Mouse (Mus musculus): ENCODE measurements at regions not wholly inside any gene's neighbourhood (a gene's known extent, or its start where the extent isn't known, plus 50 kb on each side); places are given as distances from the start of the nearest gene placed in this dataset.

DNA sequence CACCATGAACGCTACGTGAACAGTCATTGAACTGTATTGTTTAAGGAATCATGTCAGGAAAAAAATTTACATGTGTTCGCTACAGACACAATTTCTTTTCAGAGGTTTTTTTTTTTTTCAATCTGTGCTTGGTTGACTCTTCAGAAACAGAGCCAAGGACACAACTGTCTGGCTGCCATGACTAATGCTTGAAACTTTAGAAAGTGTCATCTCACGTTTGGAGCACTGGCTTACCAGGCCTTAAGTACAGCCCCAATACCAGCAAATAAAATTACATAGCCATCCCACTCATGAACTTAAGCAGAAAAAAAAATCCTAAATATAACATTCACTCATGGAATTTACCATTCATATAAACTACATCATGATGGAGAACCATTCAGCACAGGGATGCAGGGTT is 115.1 kb upstream of the Syt13 start:
- DNase-seq (ENCODE audit: low spot score), result no peak
- Histone ChIP-seq H3K36me3 (replicated peaks; ENCODE audit: control insufficient read depth, insufficient read depth) (no peaks in the 10 kb centered on the region), H3K27me3 (ENCODE audit: control insufficient read depth, insufficient read depth, low read length) (no peaks in the 10 kb centered on the region), H3K9ac (no peak overlapping the region), H3K27ac (no peak overlapping the region), H3K4me3 (replicated peaks; ENCODE audit: low read length) (no peak overlapping the region), H3K4me2 (replicated peaks) (no peak overlapping the region), H3K4me1 (replicated peaks; ENCODE audit: control insufficient read depth, insufficient read depth, low read length) (no peaks in the 10 kb centered on the region), H3K9me3 (ENCODE audit: control insufficient read depth, low read length) (no peaks in the 10 kb centered on the region)
- WGBS, result 83% methylated on average over 4 of the region's 4 CpGs
- no peak for ATAC-seq (ENCODE audit: low FRiP score)

DNA sequence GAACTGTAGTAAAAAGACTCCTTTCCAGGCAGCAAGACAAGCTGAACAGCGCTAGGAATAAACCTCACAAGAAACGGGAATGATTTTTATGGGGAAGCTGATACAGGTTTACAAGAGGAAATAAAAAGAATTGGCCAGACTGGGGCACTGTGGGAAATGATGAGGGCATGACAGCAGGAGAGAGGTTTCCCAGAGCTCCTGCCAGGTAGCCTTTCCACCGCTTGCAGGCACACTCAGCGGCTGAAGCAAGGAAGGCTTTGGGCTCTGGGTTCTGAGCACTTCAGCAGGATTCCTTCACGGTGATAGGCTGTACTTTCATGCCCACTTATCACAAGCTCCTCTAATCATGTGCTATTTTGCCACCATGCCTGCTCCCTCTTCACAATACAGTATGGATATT is 114.2 kb upstream of the Syt13 start:
- no peak for ATAC-seq (ENCODE audit: low FRiP score)

GRCm38 (mm10) chr2:92804916-92805315 is 110.0 kb upstream of the Syt13 start:
- WGBS, result 93% methylated on average over 1 of the region's 1 CpGs
- H3K4me2 ChIP-seq (replicated peaks), result no peak overlapping the region
- no peaks in the 10 kb centered on the region for H3K27me3 ChIP-seq (ENCODE audit: control insufficient read depth, insufficient read depth, low read length)
- ATAC-seq (ENCODE audit: low FRiP score) (no peak), DNase-seq (ENCODE audit: low spot score) (no peak)
- peaks cover 33% of the 10 kb centered on the region for H3K4me1 ChIP-seq (replicated peaks; ENCODE audit: control insufficient read depth, insufficient read depth, low read length)
- H3K9me3 ChIP-seq (ENCODE audit: control insufficient read depth, low read length), result no peaks in the 10 kb centered on the region
- H3K9ac ChIP-seq, result no peak overlapping the region
- H3K36me3 ChIP-seq (replicated peaks; ENCODE audit: control insufficient read depth, insufficient read depth), result no peaks in the 10 kb centered on the region
- H3K27ac ChIP-seq, result no peak overlapping the region
- H3K4me3 ChIP-seq (replicated peaks; ENCODE audit: low read length), result no peak overlapping the region

More for the DNA sequence above, 114.2 kb upstream of the Syt13 start:
- Histone ChIP-seq H3K4me3 (replicated peaks; ENCODE audit: low read length) (no peak overlapping the region), H3K4me2 (replicated peaks) (no peak overlapping the region), H3K9me3 (ENCODE audit: control insufficient read depth, low read length) (no peaks in the 10 kb centered on the region), H3K36me3 (replicated peaks; ENCODE audit: control insufficient read depth, insufficient read depth) (no peaks in the 10 kb centered on the region), H3K27me3 (ENCODE audit: control insufficient read depth, insufficient read depth, low read length) (no peaks in the 10 kb centered on the region), H3K9ac (no peak overlapping the region), H3K4me1 (replicated peaks; ENCODE audit: control insufficient read depth, insufficient read depth, low read length) (0 out of 2 replicates have a peak, but pooled peaks cover 3% of the 10 kb centered on the region), H3K27ac (no peak overlapping the region)
- DNase-seq (ENCODE audit: low spot score), result no peak
- 74% methylated on average over 5 of the region's 5 CpGs for WGBS

- no peak for ATAC-seq (ENCODE audit: low FRiP score)
- 32% methylated on average over 4 of the region's 4 CpGs for WGBS
- H3K4me3 ChIP-seq (replicated peaks; ENCODE audit: low read length), result no peak overlapping the region
- H3K27ac ChIP-seq, result peak overlapping the region; percentile 82
- no peaks in the 10 kb centered on the region for H3K36me3 ChIP-seq (replicated peaks; ENCODE audit: control insufficient read depth, insufficient read depth)
- no peak overlapping the region for H3K4me2 ChIP-seq (replicated peaks)
- no peak for DNase-seq (ENCODE audit: low spot score)
- no peak overlapping the region for H3K9ac ChIP-seq
- no peaks in the 10 kb centered on the region for H3K27me3 ChIP-seq (ENCODE audit: control insufficient read depth, insufficient read depth, low read length)
- peaks cover 33% of the 10 kb centered on the region for H3K4me1 ChIP-seq (replicated peaks; ENCODE audit: control insufficient read depth, insufficient read depth, low read length)
- no peaks in the 10 kb centered on the region for H3K9me3 ChIP-seq (ENCODE audit: control insufficient read depth, low read length)
Observed at GRCm38 (mm10) chr2:92805761-92806160, 109.1 kb upstream of the Syt13 start.

GRCm38 (mm10) chr2:92806481-92807195 is 108.3 kb upstream of the Syt13 start:
- Histone ChIP-seq H3K27me3 (ENCODE audit: control insufficient read depth, insufficient read depth, low read length) (no peaks in the 10 kb centered on the region), H3K4me1 (replicated peaks; ENCODE audit: control insufficient read depth, insufficient read depth, low read length) (peaks cover 33% of the 10 kb centered on the region), H3K4me3 (replicated peaks; ENCODE audit: low read length) (no peak overlapping the region), H3K27ac (peak overlapping the region; percentile 82), H3K9me3 (ENCODE audit: control insufficient read depth, low read length) (no peaks in the 10 kb centered on the region), H3K4me2 (replicated peaks) (no peak overlapping the region), H3K36me3 (replicated peaks; ENCODE audit: control insufficient read depth, insufficient read depth) (no peaks in the 10 kb centered on the region), H3K9ac (peak overlapping the region; percentile 14; the same call in 1 of the 2 replicates)
- ATAC-seq (ENCODE audit: low FRiP score) (no peak; the same call in 1 of the 2 replicates), DNase-seq (ENCODE audit: low spot score) (no peak)
- WGBS, result 23% methylated on average over 5 of the region's 7 CpGs

GRCm38 (mm10) chr2:92807404-92807803 is 107.5 kb upstream of the Syt13 start:
- ATAC-seq (ENCODE audit: low FRiP score) (no peak), DNase-seq (ENCODE audit: low spot score) (no peak)
- Histone ChIP-seq H3K27me3 (ENCODE audit: control insufficient read depth, insufficient read depth, low read length) (no peaks in the 10 kb centered on the region), H3K27ac (peak overlapping the region; percentile 62), H3K4me3 (replicated peaks; ENCODE audit: low read length) (no peak overlapping the region), H3K4me2 (replicated peaks) (no peak overlapping the region), H3K9me3 (ENCODE audit: control insufficient read depth, low read length) (no peaks in the 10 kb centered on the region), H3K4me1 (replicated peaks; ENCODE audit: control insufficient read depth, insufficient read depth, low read length) (peaks cover 33% of the 10 kb centered on the region), H3K36me3 (replicated peaks; ENCODE audit: control insufficient read depth, insufficient read depth) (no peaks in the 10 kb centered on the region), H3K9ac (no peak overlapping the region)
- 5% methylated on average over 8 of the region's 8 CpGs for WGBS

GRCm38 (mm10) chr2:92808121-92808520 is 106.8 kb upstream of the Syt13 start:
- WGBS, result 77% methylated on average over 4 of the region's 4 CpGs
- H3K27ac ChIP-seq, result no peak overlapping the region
- H3K4me2 ChIP-seq (replicated peaks), result no peak overlapping the region
- no peak overlapping the region for H3K9ac ChIP-seq
- H3K4me3 ChIP-seq (replicated peaks; ENCODE audit: low read length), result no peak overlapping the region
- H3K9me3 ChIP-seq (ENCODE audit: control insufficient read depth, low read length), result no peaks in the 10 kb centered on the region
- H3K4me1 ChIP-seq (replicated peaks; ENCODE audit: control insufficient read depth, insufficient read depth, low read length), result peaks cover 35% of the 10 kb centered on the region
- ATAC-seq (ENCODE audit: low FRiP score), result no peak
- H3K36me3 ChIP-seq (replicated peaks; ENCODE audit: control insufficient read depth, insufficient read depth), result no peaks in the 10 kb centered on the region
- no peak for DNase-seq (ENCODE audit: low spot score)
- H3K27me3 ChIP-seq (ENCODE audit: control insufficient read depth, insufficient read depth, low read length), result no peaks in the 10 kb centered on the region

GRCm38 (mm10) chr2:92809226-92809625 is 105.7 kb upstream of the Syt13 start:
- H3K9me3 ChIP-seq (ENCODE audit: control insufficient read depth, low read length), result no peaks in the 10 kb centered on the region
- DNase-seq (ENCODE audit: low spot score) (no peak), ATAC-seq (ENCODE audit: low FRiP score) (no peak)
- no peak overlapping the region for H3K4me2 ChIP-seq (replicated peaks)
- peaks cover 40% of the 10 kb centered on the region for H3K4me1 ChIP-seq (replicated peaks; ENCODE audit: control insufficient read depth, insufficient read depth, low read length)
- no peak overlapping the region for H3K9ac ChIP-seq
- 13% methylated on average over 3 of the region's 3 CpGs for WGBS
- no peaks in the 10 kb centered on the region for H3K27me3 ChIP-seq (ENCODE audit: control insufficient read depth, insufficient read depth, low read length)
- no peak overlapping the region for H3K4me3 ChIP-seq (replicated peaks; ENCODE audit: low read length)
- no peak overlapping the region for H3K27ac ChIP-seq
- H3K36me3 ChIP-seq (replicated peaks; ENCODE audit: control insufficient read depth, insufficient read depth), result no peaks in the 10 kb centered on the region

DNA sequence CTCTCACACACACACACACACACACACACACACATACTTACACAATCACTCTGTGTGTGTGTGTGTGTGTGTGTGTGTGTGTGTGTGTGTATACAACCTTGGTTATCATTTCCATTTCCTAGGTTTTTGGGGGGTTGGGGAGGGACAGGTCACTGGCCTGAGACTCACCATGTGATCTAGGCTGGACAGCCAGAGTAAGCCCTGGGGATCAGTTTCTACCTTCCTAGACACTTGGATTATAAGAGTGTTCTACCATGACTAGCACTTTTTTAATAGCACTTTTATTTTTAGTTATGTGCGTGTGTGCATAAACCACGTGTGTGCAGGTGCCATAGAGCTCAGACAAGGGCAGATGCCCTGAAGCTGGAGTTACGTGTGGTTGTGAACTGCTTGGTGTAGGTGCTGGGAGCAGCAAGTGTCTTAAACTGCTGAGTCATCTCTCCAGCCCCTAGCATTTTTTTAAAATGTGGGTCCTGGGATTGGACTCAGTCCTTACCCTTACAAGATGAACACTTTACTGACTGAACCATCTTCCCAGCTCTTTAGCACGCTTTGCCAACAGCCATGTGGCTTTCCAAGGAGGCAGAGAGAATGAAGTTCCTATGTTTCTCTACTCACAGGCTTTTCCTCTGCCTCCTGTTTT is 105.1 kb upstream of the Syt13 start:
- Histone ChIP-seq H3K9me3 (ENCODE audit: control insufficient read depth, low read length) (no peaks in the 10 kb centered on the region), H3K27me3 (ENCODE audit: control insufficient read depth, insufficient read depth, low read length) (no peaks in the 10 kb centered on the region), H3K4me3 (replicated peaks; ENCODE audit: low read length) (no peak overlapping the region), H3K4me2 (replicated peaks) (no peak overlapping the region), H3K36me3 (replicated peaks; ENCODE audit: control insufficient read depth, insufficient read depth) (no peaks in the 10 kb centered on the region), H3K4me1 (replicated peaks; ENCODE audit: control insufficient read depth, insufficient read depth, low read length) (peaks cover 40% of the 10 kb centered on the region), H3K9ac (no peak overlapping the region), H3K27ac (no peak overlapping the region)
- WGBS, result 79% methylated on average over 4 of the region's 4 CpGs
- DNase-seq (ENCODE audit: low spot score) (no peak), ATAC-seq (ENCODE audit: low FRiP score) (no peak)

Measured in hindbrain, embryonic 14.5 days (tissue).